Mouse (Mus musculus): ENCODE measurements around the gene Pilrb2. TPM values are rescaled to one million over a fixed set of nuclear protein-coding genes. Genes with fewer than 3 reads are reported as not detected.

Pilrb2 gene
- polyA plus RNA-seq, 1 experiment from 2014 or later = 2.1 TPM

DNA sequence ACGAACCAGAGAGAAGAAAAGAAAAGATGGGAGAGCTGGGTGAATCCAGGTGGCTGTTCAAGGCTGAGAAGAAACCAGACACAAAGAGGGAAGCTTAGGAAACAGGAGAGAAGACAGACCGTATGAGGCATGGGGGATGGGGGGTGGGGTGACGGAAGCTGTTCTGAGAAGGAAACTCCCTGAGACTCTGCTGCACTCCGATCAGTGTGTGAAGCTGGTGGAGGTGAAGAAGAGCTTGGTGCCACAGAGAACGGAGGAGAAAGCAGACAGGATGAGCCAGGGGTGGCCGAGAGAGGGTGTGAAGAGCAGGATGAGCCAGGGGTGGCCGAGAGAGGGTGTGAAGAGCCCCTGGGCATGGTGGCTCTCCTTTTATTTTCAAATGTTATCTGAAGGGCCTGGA, 45.2 kb downstream of the Pilrb2 start:
- 30% methylated on average over 7 of the region's 7 CpGs for WGBS (ENCODE audit: insufficient replicate concordance)

DNA sequence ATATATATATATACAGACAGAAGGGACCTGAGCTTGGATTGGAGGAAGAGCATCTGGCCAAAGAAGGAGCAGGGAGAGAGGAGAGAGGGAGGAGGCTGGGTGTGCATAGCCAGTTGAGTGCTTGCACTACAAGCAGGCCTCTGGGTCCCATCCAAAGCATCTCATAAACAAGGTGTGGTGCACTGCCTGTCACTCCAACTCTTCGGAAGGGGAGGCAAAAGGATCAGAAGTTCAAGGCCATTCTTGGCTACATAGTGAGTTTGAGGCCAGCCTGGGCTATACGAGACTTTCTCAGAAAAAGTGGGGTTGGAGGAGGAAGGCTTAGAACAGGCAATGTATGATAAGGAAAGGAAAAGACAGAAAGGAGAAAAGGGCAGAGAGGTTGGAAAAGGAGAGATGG, 45.6 kb downstream of the Pilrb2 start:
- no peak overlapping the region for H3K27ac ChIP-seq (ENCODE audit: low read depth, low read length)
- H3K9me3 ChIP-seq (replicated peaks; ENCODE audit: control insufficient read depth, low read length) = no peaks in the 10 kb centered on the region
- H3K36me3 ChIP-seq (ENCODE audit: control insufficient read depth, insufficient read depth, low read length) = no peaks in the 10 kb centered on the region
- ATAC-seq (replicated peaks; ENCODE audit: insufficient number of reproducible peaks, low FRiP score, low TSS enrichment) = no peak
- 78% methylated on average over 2 of the region's 2 CpGs for WGBS (ENCODE audit: insufficient replicate concordance)
- H3K27me3 ChIP-seq (ENCODE audit: control insufficient read depth, insufficient read depth, low read length) = no peaks in the 10 kb centered on the region
- H3K9ac ChIP-seq (ENCODE audit: low read depth, low read length) = no peak overlapping the region
- H3K4me2 ChIP-seq = no peak overlapping the region
- H3K4me3 ChIP-seq (ENCODE audit: low read depth, low read length) = no peak overlapping the region
- H3K4me1 ChIP-seq (ENCODE audit: control insufficient read depth, insufficient read depth, low read length) = no peaks in the 10 kb centered on the region

More for the DNA sequence above, 45.2 kb downstream of the Pilrb2 start:
- Histone ChIP-seq H3K27ac (ENCODE audit: low read depth, low read length) (no peak overlapping the region), H3K27me3 (ENCODE audit: control insufficient read depth, insufficient read depth, low read length) (no peaks in the 10 kb centered on the region), H3K4me1 (ENCODE audit: control insufficient read depth, insufficient read depth, low read length) (no peaks in the 10 kb centered on the region), H3K36me3 (ENCODE audit: control insufficient read depth, insufficient read depth, low read length) (no peaks in the 10 kb centered on the region), H3K9ac (ENCODE audit: low read depth, low read length) (no peak overlapping the region), H3K4me3 (ENCODE audit: low read depth, low read length) (no peak overlapping the region), H3K9me3 (replicated peaks; ENCODE audit: control insufficient read depth, low read length) (no peaks in the 10 kb centered on the region), H3K4me2 (no peak overlapping the region)
- ATAC-seq (replicated peaks; ENCODE audit: insufficient number of reproducible peaks, low FRiP score, low TSS enrichment) = no peak

DNA sequence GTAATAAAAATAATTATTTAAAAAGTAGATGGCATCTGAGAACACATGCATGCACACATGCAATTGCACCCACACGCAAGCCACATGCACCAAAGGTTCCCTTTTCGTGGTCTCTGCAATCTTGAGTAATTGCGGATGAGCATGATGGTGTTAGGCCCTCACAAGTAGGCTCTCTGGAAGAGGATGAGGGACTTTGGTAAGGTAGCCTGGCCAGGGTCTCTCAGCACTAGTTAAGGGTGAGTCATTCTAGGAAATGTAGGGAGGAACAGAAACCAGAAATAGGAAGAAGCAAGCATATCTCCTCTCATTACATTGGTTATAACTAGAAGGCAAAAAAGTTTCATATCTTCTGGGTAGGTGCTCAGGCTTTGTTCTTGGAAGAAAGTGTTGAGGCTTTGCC, 46.6 kb downstream of the Pilrb2 start:
- H3K4me1 ChIP-seq (ENCODE audit: control insufficient read depth, insufficient read depth, low read length) = no peaks in the 10 kb centered on the region
- H3K4me3 ChIP-seq (ENCODE audit: low read depth, low read length) = no peak overlapping the region
- no peaks in the 10 kb centered on the region for H3K36me3 ChIP-seq (ENCODE audit: control insufficient read depth, insufficient read depth, low read length)
- H3K27me3 ChIP-seq (ENCODE audit: control insufficient read depth, insufficient read depth, low read length) = no peaks in the 10 kb centered on the region
- no peak overlapping the region for H3K4me2 ChIP-seq
- no peaks in the 10 kb centered on the region for H3K9me3 ChIP-seq (replicated peaks; ENCODE audit: control insufficient read depth, low read length)
- no peak overlapping the region for H3K9ac ChIP-seq (ENCODE audit: low read depth, low read length)
- WGBS (ENCODE audit: insufficient replicate concordance) = 82% methylated on average over 3 of the region's 3 CpGs
- no peak overlapping the region for H3K27ac ChIP-seq (ENCODE audit: low read depth, low read length)
- no peak for ATAC-seq (replicated peaks; ENCODE audit: insufficient number of reproducible peaks, low FRiP score, low TSS enrichment)

DNA sequence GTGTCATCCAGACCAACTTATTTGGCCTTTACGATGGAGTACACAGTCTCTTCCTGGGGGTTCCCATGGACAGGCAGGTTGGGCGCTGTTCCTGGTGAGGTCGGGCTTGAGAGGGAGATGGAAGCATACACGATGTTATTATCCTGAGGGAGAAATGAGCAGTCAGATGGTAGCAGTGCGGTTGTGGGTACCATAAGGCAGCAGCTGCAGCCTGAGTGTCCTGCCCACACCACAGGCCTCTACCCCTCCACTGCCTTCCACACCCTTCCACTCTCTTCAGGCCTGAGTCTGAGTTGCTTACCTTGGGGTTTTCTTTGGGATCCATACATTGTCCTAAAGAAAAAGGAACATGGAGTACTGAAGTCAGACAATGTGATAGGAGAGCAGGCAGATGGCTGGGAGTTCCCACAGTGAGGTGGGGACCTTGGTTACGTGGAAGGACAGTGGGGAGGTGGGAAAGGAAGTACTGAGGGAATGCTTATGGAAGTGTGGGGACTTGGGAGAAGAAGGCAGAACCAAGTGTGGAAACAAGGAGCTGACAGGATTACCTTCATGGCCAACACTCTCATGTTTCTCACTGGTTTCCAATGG, 48.1 kb downstream of the Pilrb2 start:
- no peaks in the 10 kb centered on the region for H3K27me3 ChIP-seq (ENCODE audit: control insufficient read depth, insufficient read depth, low read length)
- 80% methylated on average over 6 of the region's 6 CpGs for WGBS (ENCODE audit: insufficient replicate concordance)
- no peaks in the 10 kb centered on the region for H3K36me3 ChIP-seq (ENCODE audit: control insufficient read depth, insufficient read depth, low read length)
- H3K4me2 ChIP-seq = no peak overlapping the region
- ATAC-seq (replicated peaks; ENCODE audit: insufficient number of reproducible peaks, low FRiP score, low TSS enrichment) = no peak
- H3K4me1 ChIP-seq (ENCODE audit: control insufficient read depth, insufficient read depth, low read length) = no peaks in the 10 kb centered on the region
- no peak overlapping the region for H3K9ac ChIP-seq (ENCODE audit: low read depth, low read length)
- no peaks in the 10 kb centered on the region for H3K9me3 ChIP-seq (replicated peaks; ENCODE audit: control insufficient read depth, low read length)
- no peak overlapping the region for H3K4me3 ChIP-seq (ENCODE audit: low read depth, low read length)
- no peak overlapping the region for H3K27ac ChIP-seq (ENCODE audit: low read depth, low read length)

DNA sequence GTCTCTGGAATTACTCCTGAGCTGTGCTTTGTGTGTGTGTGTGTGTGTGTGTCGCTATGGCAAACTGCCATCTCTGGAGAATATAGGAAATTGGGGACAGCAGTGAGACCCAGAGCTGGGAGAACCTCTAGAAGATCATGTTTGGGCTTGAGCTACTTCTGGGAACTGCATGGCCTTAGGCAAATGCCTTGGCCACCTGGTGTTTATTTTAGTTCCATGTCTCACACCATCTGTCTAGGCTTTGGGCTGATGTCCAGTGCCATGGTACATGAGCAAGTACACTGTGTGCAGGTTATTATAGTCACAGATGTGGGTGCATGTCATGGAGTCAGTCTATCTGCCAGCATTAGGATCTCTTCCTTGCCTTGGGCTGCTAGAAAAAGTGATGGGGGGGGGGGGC, 49.0 kb downstream of the Pilrb2 start:
- ATAC-seq (replicated peaks; ENCODE audit: insufficient number of reproducible peaks, low FRiP score, low TSS enrichment) = no peak
- Histone ChIP-seq H3K36me3 (ENCODE audit: control insufficient read depth, insufficient read depth, low read length) (no peaks in the 10 kb centered on the region), H3K9me3 (replicated peaks; ENCODE audit: control insufficient read depth, low read length) (no peaks in the 10 kb centered on the region), H3K4me2 (no peak overlapping the region), H3K4me3 (ENCODE audit: low read depth, low read length) (no peak overlapping the region), H3K27me3 (ENCODE audit: control insufficient read depth, insufficient read depth, low read length) (no peaks in the 10 kb centered on the region), H3K27ac (ENCODE audit: low read depth, low read length) (no peak overlapping the region), H3K4me1 (ENCODE audit: control insufficient read depth, insufficient read depth, low read length) (no peaks in the 10 kb centered on the region), H3K9ac (ENCODE audit: low read depth, low read length) (no peak overlapping the region)
- WGBS (ENCODE audit: insufficient replicate concordance) = 77% methylated on average over 1 of the region's 1 CpGs

DNA sequence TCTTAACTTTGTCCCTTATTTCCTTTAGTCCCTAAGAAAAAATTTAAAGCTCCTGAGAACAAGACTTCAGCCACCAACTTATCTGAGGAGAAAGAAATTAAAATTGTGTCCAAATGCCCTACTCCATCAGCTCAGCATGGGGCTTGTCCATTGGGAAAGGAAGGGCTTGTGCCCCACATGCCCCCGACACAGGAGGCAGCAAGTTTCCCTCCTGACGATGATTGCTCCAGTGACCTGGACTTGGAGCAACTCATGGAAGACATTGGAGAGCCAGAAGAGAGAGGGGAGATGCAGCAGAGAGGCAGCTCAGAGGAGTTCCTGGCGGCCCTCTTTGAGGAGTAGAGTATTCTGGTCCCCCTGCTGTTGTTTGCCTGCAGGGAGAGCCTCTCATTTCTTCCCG, 49.5 kb downstream of the Pilrb2 start:
- no peaks in the 10 kb centered on the region for H3K36me3 ChIP-seq (ENCODE audit: control insufficient read depth, insufficient read depth, low read length)
- H3K4me2 ChIP-seq = no peak overlapping the region
- WGBS (ENCODE audit: insufficient replicate concordance) = 56% methylated on average over 4 of the region's 4 CpGs
- H3K27me3 ChIP-seq (ENCODE audit: control insufficient read depth, insufficient read depth, low read length) = no peaks in the 10 kb centered on the region
- H3K9me3 ChIP-seq (replicated peaks; ENCODE audit: control insufficient read depth, low read length) = no peaks in the 10 kb centered on the region
- ATAC-seq (replicated peaks; ENCODE audit: insufficient number of reproducible peaks, low FRiP score, low TSS enrichment) = no peak
- H3K4me1 ChIP-seq (ENCODE audit: control insufficient read depth, insufficient read depth, low read length) = peaks cover 2% of the 10 kb centered on the region; the same call in 1 of the 2 replicates
- H3K9ac ChIP-seq (ENCODE audit: low read depth, low read length) = no peak overlapping the region
- H3K4me3 ChIP-seq (ENCODE audit: low read depth, low read length) = no peak overlapping the region
- H3K27ac ChIP-seq (ENCODE audit: low read depth, low read length) = no peak overlapping the region

DNA sequence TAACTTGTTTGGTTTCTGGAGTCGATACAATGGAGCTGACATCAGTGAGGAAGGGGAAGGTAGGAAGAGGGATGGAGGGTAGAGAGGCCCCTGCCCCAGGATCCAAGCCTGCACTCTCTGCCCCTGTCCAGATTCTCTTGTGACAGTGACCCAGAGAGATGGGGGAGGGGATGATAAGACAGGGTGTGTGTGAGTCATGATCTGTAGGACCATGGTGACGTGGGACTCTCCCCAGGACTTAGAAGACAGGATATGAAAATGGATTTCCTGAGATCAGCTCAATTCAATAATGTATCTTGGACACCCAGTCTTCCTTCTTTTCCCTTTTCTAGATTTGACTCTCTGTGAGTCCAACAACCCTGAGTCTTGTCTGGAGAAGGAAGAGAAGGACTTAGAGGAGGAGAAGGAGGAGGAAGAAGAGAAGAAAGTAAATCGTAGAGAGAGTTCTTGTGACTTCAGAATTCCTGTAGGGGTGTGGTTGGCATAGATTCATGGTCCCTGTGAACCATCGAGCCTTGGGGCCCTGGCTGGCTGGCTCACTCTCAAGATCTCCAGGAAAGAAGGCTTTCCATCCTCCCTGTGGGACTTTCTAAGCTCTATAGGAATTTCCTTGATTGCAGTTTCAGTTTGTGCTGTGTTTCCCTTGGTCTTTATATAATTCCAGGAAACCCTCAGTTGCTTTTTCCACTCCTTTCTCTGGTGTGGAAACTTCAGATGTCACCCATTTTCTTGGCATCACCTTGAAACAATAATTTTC, 54.0 kb downstream of the Pilrb2 start:
- Histone ChIP-seq H3K9ac (ENCODE audit: low read depth, low read length) (no peak overlapping the region), H3K4me2 (no peak overlapping the region), H3K4me3 (ENCODE audit: low read depth, low read length) (no peak overlapping the region), H3K4me1 (ENCODE audit: control insufficient read depth, insufficient read depth, low read length) (peaks cover 2% of the 10 kb centered on the region; the same call in 1 of the 2 replicates), H3K27ac (ENCODE audit: low read depth, low read length) (peak overlapping the region; percentile 36), H3K9me3 (replicated peaks; ENCODE audit: control insufficient read depth, low read length) (no peaks in the 10 kb centered on the region), H3K27me3 (ENCODE audit: control insufficient read depth, insufficient read depth, low read length) (no peaks in the 10 kb centered on the region), H3K36me3 (ENCODE audit: control insufficient read depth, insufficient read depth, low read length) (no peaks in the 10 kb centered on the region)
- no peak for ATAC-seq (replicated peaks; ENCODE audit: insufficient number of reproducible peaks, low FRiP score, low TSS enrichment)
- WGBS (ENCODE audit: insufficient replicate concordance) = 54% methylated on average over 4 of the region's 4 CpGs

Measured in heart, embryonic 11.5 days (tissue).